Mouse (Mus musculus): Measurements from ENCODE around the gene Zc3hav1.

DNA sequence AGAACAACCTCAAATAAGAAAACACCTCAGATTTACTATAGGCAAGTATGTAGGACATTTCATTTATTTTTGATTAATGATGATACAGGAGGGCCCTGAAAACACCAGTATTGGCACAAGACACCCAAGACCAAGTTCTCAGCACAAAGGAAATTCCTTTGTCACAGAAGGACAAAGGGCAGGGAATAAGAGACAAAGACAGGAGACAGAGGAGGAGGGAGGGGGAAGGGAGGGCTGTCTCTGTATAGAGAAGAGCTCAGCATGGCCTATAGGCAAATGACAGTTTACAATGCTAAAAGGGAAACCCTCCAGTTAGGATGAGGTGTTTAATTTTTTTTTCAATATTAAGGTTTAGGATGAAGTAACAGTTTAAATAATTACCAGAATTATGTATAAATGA is 9.7 kb upstream of the Zc3hav1 start:
- TF ChIP-seq CTCF (IDR thresholded peaks at IDR 0.05) (no peak), EP300 (IDR thresholded peaks at IDR 0.05) (no peak)

Data from lung, postnatal 0 days (tissue).